Comparison of ENCODE assay signal across 10 mouse cellular contexts in the genomic region with DNA sequence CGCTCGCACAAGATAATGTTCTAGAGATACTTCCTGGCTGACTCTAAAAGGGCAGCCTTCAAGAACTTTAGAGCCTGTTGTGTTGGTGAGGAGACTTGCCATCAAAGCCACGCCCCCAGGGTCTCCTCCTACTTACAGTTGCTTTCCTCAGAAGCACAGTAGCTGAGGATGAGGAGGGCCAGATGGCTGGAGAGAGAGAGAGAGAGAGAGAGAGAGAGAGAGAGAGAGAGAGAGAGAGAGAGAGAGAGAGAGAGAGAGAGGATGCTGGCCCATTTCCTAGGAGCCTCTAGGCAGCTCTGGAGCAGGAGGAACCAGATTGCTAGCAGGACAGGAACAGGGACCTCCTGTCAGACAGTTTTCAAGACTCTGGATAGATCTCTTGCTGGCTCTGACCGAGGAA. TPM values are rescaled to one million over a fixed set of nuclear protein-coding genes. Genes with fewer than 3 reads are reported as not detected.
DNase-seq lines count a peak whose midpoint lies in the region; ATAC-seq and TF ChIP-seq lines count a peak whose summit lies in the region.
"Had no signal": no experiment of that assay in that cellular context is flagged by ENCODE, and none has a peak within 500 bp of the region (broad histone marks: within the 10 kb centered on the region; RNA-seq: fewer than 3 reads in every experiment).

No protein-coding gene starts in this region.

- peaks cover 50% of the 10 kb centered on the region for H3K4me1 ChIP-seq in kidney, embryonic 16.5 days (ENCODE audit: insufficient read depth, low read length)
- H3K4me1 ChIP-seq in kidney, adult 2 months (ENCODE audit: control insufficient read depth, insufficient read depth, low read length), result peaks cover 14% of the 10 kb centered on the region
- peaks cover 95% of the 10 kb centered on the region for H3K4me1 ChIP-seq in embryonic facial prominence, embryonic 10.5 days
- H3K4me1 ChIP-seq in midbrain, embryonic 13.5 days (replicated peaks), result peaks cover 97% of the 10 kb centered on the region

- intact Hi-C loops in heart, postnatal 14 days (cut with DNase I), result no loop called here

- H3K36me3 ChIP-seq in kidney, embryonic 16.5 days (ENCODE audit: insufficient read depth, low read length), result no peaks in the 10 kb centered on the region
- no peaks in the 10 kb centered on the region for H3K36me3 ChIP-seq in kidney, adult 2 months (ENCODE audit: control insufficient read depth, insufficient read depth, low read length)
- H3K36me3 ChIP-seq in embryonic facial prominence, embryonic 10.5 days (replicated peaks), result peaks cover 21% of the 10 kb centered on the region
- peaks cover under 1% of the 10 kb centered on the region; the same call in 1 of the 2 replicates for H3K36me3 ChIP-seq in midbrain, embryonic 13.5 days

- no peak for DNase-seq in kidney, adult 2 months
- DNase-seq in embryonic facial prominence, embryonic 10.5 days (ENCODE audit: low spot score), result no peak
- peak; percentile 42 for DNase-seq in heart, postnatal 14 days
- no peak for DNase-seq in B cell, adult 2 months
- no peak for DNase-seq in Muller cell, postnatal 12 days (ENCODE audit: inconsistent ontology term)

- H3K9ac ChIP-seq in kidney, embryonic 16.5 days (replicated peaks; ENCODE audit: low read length), result no peak overlapping the region; the same call in 1 of the 2 replicates
- H3K9ac ChIP-seq in midbrain, embryonic 13.5 days (replicated peaks), result 0 out of 2 replicates have a peak overlapping the region, but pooled peaks have one; percentile 79

- ATAC-seq in kidney, embryonic 16.5 days (ENCODE audit: low FRiP score, low TSS enrichment), result no peak
- no peak for ATAC-seq in midbrain, embryonic 13.5 days
- no peak for ATAC-seq in monocyte, adult 5-6 weeks (replicated peaks; ENCODE audit: insufficient number of reproducible peaks, low FRiP score, low TSS enrichment, poor library complexity, severe bottlenecking)

- no peak overlapping the region for H3K4me2 ChIP-seq in kidney, embryonic 16.5 days (replicated peaks; ENCODE audit: low read depth, low read length)
- 0 out of 2 replicates have a peak overlapping the region, but pooled peaks have one; percentile 75 for H3K4me2 ChIP-seq in midbrain, embryonic 13.5 days (replicated peaks)

- H3K27ac ChIP-seq in kidney, embryonic 16.5 days (ENCODE audit: low read length), result peak overlapping the region; percentile 12; the same call in 1 of the 2 replicates
- no peak overlapping the region for H3K27ac ChIP-seq in kidney, adult 2 months (ENCODE audit: insufficient read depth, low read depth, low read length)
- peak overlapping the region; percentile 89 for H3K27ac ChIP-seq in embryonic facial prominence, embryonic 10.5 days (replicated peaks)
- peak overlapping the region; percentile 89 for H3K27ac ChIP-seq in midbrain, embryonic 13.5 days

- TF ChIP-seq POLR2A in kidney, adult 2 months (IDR thresholded peaks at IDR 0.05; ENCODE audit: low read depth, low read length), result no peak

- no peak for TF ChIP-seq CTCF in kidney, adult 2 months (conservative IDR thresholded peaks at IDR 0.05; ENCODE audit: insufficient read depth, insufficient read length, low read depth, low read length)

- whole genome bisulfite sequencing in kidney, embryonic 16.5 days, result 38% methylated on average over 4 of the region's 4 CpGs
- WGBS in kidney, adult 2 months, result 48% methylated on average over 4 of the region's 4 CpGs
- WGBS in embryonic facial prominence, embryonic 10.5 days, result 66% methylated on average over 4 of the region's 4 CpGs
- 82% methylated on average over 4 of the region's 4 CpGs for WGBS in midbrain, embryonic 13.5 days

- H3K4me3 ChIP-seq in kidney, embryonic 16.5 days (ENCODE audit: low read length), result no peak overlapping the region
- no peak overlapping the region for H3K4me3 ChIP-seq in kidney, adult 2 months (ENCODE audit: insufficient read depth, low read depth, low read length)
- H3K4me3 ChIP-seq in embryonic facial prominence, embryonic 10.5 days, result peak overlapping the region; percentile 72
- no peak overlapping the region for H3K4me3 ChIP-seq in midbrain, embryonic 13.5 days (replicated peaks)

- no peaks in the 10 kb centered on the region for H3K27me3 ChIP-seq in kidney, embryonic 16.5 days (ENCODE audit: insufficient read depth, low read length)
- no peaks in the 10 kb centered on the region for H3K27me3 ChIP-seq in kidney, adult 2 months (replicated peaks; ENCODE audit: control insufficient read depth, insufficient read depth, low read length)
- no peaks in the 10 kb centered on the region for H3K27me3 ChIP-seq in embryonic facial prominence, embryonic 10.5 days (replicated peaks; ENCODE audit: low read depth, poor library complexity, severe bottlenecking)
- no peaks in the 10 kb centered on the region for H3K27me3 ChIP-seq in midbrain, embryonic 13.5 days

- H3K9me3 ChIP-seq in kidney, embryonic 16.5 days (ENCODE audit: low read length), result no peaks in the 10 kb centered on the region
- H3K9me3 ChIP-seq in embryonic facial prominence, embryonic 10.5 days, result no peaks in the 10 kb centered on the region
- H3K9me3 ChIP-seq in midbrain, embryonic 13.5 days, result no peaks in the 10 kb centered on the region

RNA-seq across cellular contexts. Expression of a gene that starts 23.2 kb away (rescaled TPM):
- 24.7 and 28.7 TPM in 2 replicates for polyA plus RNA-seq in kidney, embryonic 16.5 days (2015; fragmentation: Nextera tagmentation; extraction: Ambion mirVana)
- polyA plus RNA-seq in kidney, adult 2 months (2012; rRNA removed), result 24.6 and 32.3 TPM in 2 replicates
- polyA plus RNA-seq in embryonic facial prominence, embryonic 10.5 days (2016; fragmentation: Nextera tagmentation; extraction: Ambion mirVana), result 36.7 and 44.2 TPM in 2 replicates
- 10 to 100 TPM; 14.5 to 18.2 TPM for total RNA-seq in heart, postnatal 14 days (2021)
- polyA plus RNA-seq in midbrain, embryonic 13.5 days (2015; fragmentation: Nextera tagmentation; extraction: Ambion mirVana), result 70.8 and 82.0 TPM in 2 replicates
- total RNA-seq in monocyte, adult 5-6 weeks (2017), result 3.5 to 14.6 TPM (median 9.2 TPM) in 3 replicates

RNA-seq across cellular contexts. Expression of a gene that starts 27.0 kb away (rescaled TPM):
- polyA plus RNA-seq in kidney, embryonic 16.5 days (2015; fragmentation: Nextera tagmentation; extraction: Ambion mirVana), result not detected in 2 replicates
- polyA plus RNA-seq in kidney, adult 2 months (2012; rRNA removed), result 0.15 TPM in 1 of 2 replicates, not detected in the other
- polyA plus RNA-seq in embryonic facial prominence, embryonic 10.5 days (2016; fragmentation: Nextera tagmentation; extraction: Ambion mirVana), result not detected in 2 replicates
- total RNA-seq in heart, postnatal 14 days (2021), result not detected
- polyA plus RNA-seq in midbrain, embryonic 13.5 days (2015; fragmentation: Nextera tagmentation; extraction: Ambion mirVana), result 0.07 and 0.13 TPM in 2 replicates
- total RNA-seq in monocyte, adult 5-6 weeks (2017), result not detected in 3 replicates
- total RNA-seq: heart, adult 18-20 months; neutrophil, adult 5-6 weeks had no signal

RNA-seq across cellular contexts. Expression of a gene that starts 30.3 kb away (rescaled TPM):
- polyA plus RNA-seq in kidney, embryonic 16.5 days (2015; fragmentation: Nextera tagmentation; extraction: Ambion mirVana), result 8.3 and 9.8 TPM in 2 replicates
- 0.33 TPM in 1 of 2 replicates, not detected in the other for polyA plus RNA-seq in kidney, adult 2 months (2012; rRNA removed)
- polyA plus RNA-seq in embryonic facial prominence, embryonic 10.5 days (2016; fragmentation: Nextera tagmentation; extraction: Ambion mirVana), result not detected in 2 replicates
- total RNA-seq in heart, postnatal 14 days (2021), result 1 to 10 TPM; 1.2 to 1.4 TPM
- 1.0 and 1.5 TPM in 2 replicates for polyA plus RNA-seq in midbrain, embryonic 13.5 days (2015; fragmentation: Nextera tagmentation; extraction: Ambion mirVana)
- not detected in 3 replicates for total RNA-seq in monocyte, adult 5-6 weeks (2017)
- total RNA-seq: neutrophil, adult 5-6 weeks had no signal

RNA-seq across cellular contexts. Expression of a gene that starts 39.5 kb away (rescaled TPM):
- polyA plus RNA-seq in kidney, embryonic 16.5 days (2015; fragmentation: Nextera tagmentation; extraction: Ambion mirVana), result 5.5 and 6.3 TPM in 2 replicates
- polyA plus RNA-seq in kidney, adult 2 months (2012; rRNA removed), result 1.2 and 1.3 TPM in 2 replicates
- polyA plus RNA-seq in embryonic facial prominence, embryonic 10.5 days (2016; fragmentation: Nextera tagmentation; extraction: Ambion mirVana), result 0.22 TPM in 1 of 2 replicates, not detected in the other
- total RNA-seq in heart, postnatal 14 days (2021), result 1 to 10 TPM; 2.6 to 3.7 TPM
- polyA plus RNA-seq in midbrain, embryonic 13.5 days (2015; fragmentation: Nextera tagmentation; extraction: Ambion mirVana), result 0.54 and 1.4 TPM in 2 replicates
- 0.76 to 1.8 TPM in 2 of 3 replicates, not detected in the other for total RNA-seq in monocyte, adult 5-6 weeks (2017)
- total RNA-seq: neutrophil, adult 5-6 weeks had no signal

RNA-seq across cellular contexts. Expression of a gene that starts 47.4 kb away (rescaled TPM):
- polyA plus RNA-seq in kidney, embryonic 16.5 days (2015; fragmentation: Nextera tagmentation; extraction: Ambion mirVana), result 48.5 and 49.7 TPM in 2 replicates
- 20.4 and 20.8 TPM in 2 replicates for polyA plus RNA-seq in kidney, adult 2 months (2012; rRNA removed)
- 57.9 and 61.4 TPM in 2 replicates for polyA plus RNA-seq in embryonic facial prominence, embryonic 10.5 days (2016; fragmentation: Nextera tagmentation; extraction: Ambion mirVana)
- 10 to 100 TPM in 1 of 2 experiments, 1 to 10 TPM in 1; 9.8 to 10.9 TPM for total RNA-seq in heart, postnatal 14 days (2021)
- polyA plus RNA-seq in midbrain, embryonic 13.5 days (2015; fragmentation: Nextera tagmentation; extraction: Ambion mirVana), result 51.0 and 51.6 TPM in 2 replicates
- total RNA-seq in monocyte, adult 5-6 weeks (2017), result 5.6 to 17.7 TPM (median 9.1 TPM) in 3 replicates

Comparison
In these comparisons a context has a peak if more than half of its experiments do, and no peak if none do; other contexts are left out.
1. DNase-seq: peak in heart, postnatal 14 days (2 of 2); none in kidney, adult 2 months (single experiment), embryonic facial prominence, embryonic 10.5 days (single experiment), B cell, adult 2 months (0 of 2) and Muller cell, postnatal 12 days (single experiment).